Mouse (Mus musculus): ENCODE data around the gene Mpv17l2. TPM values are rescaled to one million over a fixed set of nuclear protein-coding genes. Genes with fewer than 3 reads are reported as not detected.

Gene Mpv17l2
- polyA plus RNA-seq, 1 experiment from 2014 or later: 47.4 TPM

DNA sequence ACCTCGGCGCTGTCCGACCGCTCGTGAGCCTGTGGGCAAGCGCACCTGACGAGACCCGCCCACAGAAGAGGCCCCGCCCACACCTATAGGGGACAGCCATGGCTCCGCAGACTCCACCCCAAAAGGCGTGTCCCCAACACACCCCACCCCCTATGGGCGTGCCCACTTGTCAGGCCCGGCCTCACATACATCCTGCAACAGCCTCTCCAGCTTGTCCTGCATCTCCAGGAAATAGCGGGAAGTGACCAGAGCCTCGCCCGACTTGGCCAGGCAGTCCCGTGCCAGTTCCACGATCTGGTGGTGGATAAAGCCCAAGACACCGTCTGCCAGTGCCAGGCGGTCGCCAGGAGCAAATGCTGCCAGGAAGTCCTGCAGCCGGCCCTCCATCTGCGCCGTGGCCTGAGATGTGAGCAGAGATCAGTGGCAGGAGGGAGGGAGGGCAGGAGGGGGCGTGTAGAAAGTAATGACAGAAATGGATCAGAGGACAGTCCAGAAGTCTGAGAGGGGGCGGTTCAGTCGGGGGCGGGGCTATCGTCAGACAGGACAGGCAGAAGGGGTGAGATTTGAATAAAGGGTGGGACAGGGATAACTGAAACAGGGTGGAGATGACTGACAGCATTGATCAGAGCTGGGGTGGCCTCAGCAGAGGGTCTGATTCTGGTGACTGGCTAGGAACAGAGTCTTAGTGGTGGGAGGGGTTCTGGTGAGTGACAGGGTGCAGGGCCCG lies 27.4 kb upstream of the Mpv17l2 start:
- no peaks in the 10 kb centered on the region for H3K9me3 ChIP-seq (ENCODE audit: control insufficient read depth, low read length)
- H3K36me3 ChIP-seq (ENCODE audit: control insufficient read depth, insufficient read depth, low read length): peaks cover 48% of the 10 kb centered on the region
- no peak overlapping the region for H3K27ac ChIP-seq (replicated peaks in 1 of 2; ENCODE audit: control insufficient read depth in 1 of 2, insufficient read depth in 1 of 2, low read depth in 2 of 2, low read length in 2 of 2)
- WGBS: 17% methylated on average over 30 of the region's 30 CpGs
- H3K4me1 ChIP-seq (ENCODE audit: control insufficient read depth in 2 of 2, insufficient read depth in 2 of 2, low read length in 2 of 2): peaks cover 13 to 29% of the 10 kb centered on the region in 2 experiments; a peak in 3 of 4 replicates
- H3K27me3 ChIP-seq (ENCODE audit: control insufficient read depth, insufficient read depth, low read length): peaks cover under 1% of the 10 kb centered on the region
- no peak for ATAC-seq (ENCODE audit: insufficient number of reproducible peaks, insufficient read depth, low FRiP score, low read depth)
- H3K4me3 ChIP-seq (ENCODE audit: control insufficient read depth in 1 of 2, insufficient read depth in 1 of 2, low read depth in 1 of 2, low read length in 2 of 2): peak overlapping the region in 1 of 2 experiments; percentile 25; a peak in 2 of 4 replicates
- peak overlapping the region; percentile 37 for H3K4me2 ChIP-seq (ENCODE audit: low read length)
- no peak overlapping the region for H3K9ac ChIP-seq (ENCODE audit: low read length)

DNA sequence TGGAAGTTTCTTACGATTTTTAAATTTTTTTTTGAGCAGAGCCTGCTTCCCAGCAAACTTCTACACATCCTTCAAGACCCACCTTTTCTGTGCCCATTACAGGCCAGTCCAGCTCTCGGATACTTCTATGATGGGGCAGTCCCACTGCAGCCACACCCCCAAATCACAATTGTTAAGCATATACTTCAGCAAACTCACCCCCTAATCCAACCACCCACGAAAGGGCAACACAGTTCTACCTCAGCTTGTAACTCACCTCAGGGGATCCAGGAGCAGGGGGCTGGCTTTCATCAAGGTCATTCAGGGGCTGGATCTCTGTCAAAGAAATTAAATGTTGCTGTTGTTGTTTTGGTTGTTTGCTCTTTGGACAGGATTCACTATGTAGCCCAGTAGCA lies 26.3 kb upstream of the Mpv17l2 start:
- H3K4me1 ChIP-seq (ENCODE audit: control insufficient read depth in 2 of 2, insufficient read depth in 2 of 2, low read length in 2 of 2): peaks cover 7 to 23% of the 10 kb centered on the region in 2 experiments; a peak in 3 of 4 replicates
- H3K27me3 ChIP-seq (ENCODE audit: control insufficient read depth, insufficient read depth, low read length): no peaks in the 10 kb centered on the region
- H3K36me3 ChIP-seq (ENCODE audit: control insufficient read depth, insufficient read depth, low read length): peaks cover 53% of the 10 kb centered on the region
- WGBS: 91% methylated on average over 3 of the region's 3 CpGs
- H3K9ac ChIP-seq (ENCODE audit: low read length): no peak overlapping the region; the same call in 1 of the 2 replicates
- H3K4me3 ChIP-seq (ENCODE audit: control insufficient read depth in 1 of 2, insufficient read depth in 1 of 2, low read depth in 1 of 2, low read length in 2 of 2): no peak overlapping the region
- no peak overlapping the region for H3K4me2 ChIP-seq (ENCODE audit: low read length)
- no peaks in the 10 kb centered on the region for H3K9me3 ChIP-seq (ENCODE audit: control insufficient read depth, low read length)
- no peak for ATAC-seq (ENCODE audit: insufficient number of reproducible peaks, insufficient read depth, low FRiP score, low read depth)
- H3K27ac ChIP-seq (replicated peaks in 1 of 2; ENCODE audit: control insufficient read depth in 1 of 2, insufficient read depth in 1 of 2, low read depth in 2 of 2, low read length in 2 of 2): no peak overlapping the region

DNA sequence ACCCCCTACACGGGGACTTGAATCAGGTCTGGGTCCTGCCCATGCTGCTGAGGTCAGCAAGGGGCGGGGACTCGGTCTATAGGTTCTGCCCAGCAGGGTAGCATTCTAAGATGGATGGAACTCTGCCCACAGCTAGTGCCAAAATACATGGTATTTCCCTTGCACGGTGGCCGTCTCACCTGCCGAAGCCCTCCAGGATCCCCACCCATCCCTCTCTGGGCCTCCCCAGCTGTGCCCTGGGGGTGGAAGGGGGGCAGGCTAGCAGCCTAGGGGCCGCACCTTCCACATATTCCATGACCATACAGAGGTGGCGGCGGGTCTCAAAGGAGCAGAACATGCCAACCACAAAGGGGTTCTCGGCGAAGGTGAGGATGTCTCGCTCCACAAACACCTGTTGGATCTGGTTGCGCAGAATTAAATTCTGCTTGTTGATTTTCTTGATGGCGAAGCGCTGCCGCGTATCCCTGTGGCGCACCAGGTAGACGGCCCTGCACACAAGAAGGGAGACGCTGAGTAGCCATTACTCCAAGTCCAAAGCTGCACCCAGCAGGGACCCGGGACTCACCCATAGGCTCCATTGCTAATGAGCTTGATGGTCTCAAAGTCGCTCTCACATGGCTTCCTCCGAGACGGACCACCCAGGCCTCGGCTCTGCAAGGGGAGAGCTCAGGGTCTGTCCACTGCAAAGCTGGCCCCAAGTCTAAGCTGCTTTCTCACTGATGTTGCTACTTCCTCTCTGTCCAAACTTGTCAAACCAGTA lies 25.7 kb upstream of the Mpv17l2 start:
- no peak for ATAC-seq (ENCODE audit: insufficient number of reproducible peaks, insufficient read depth, low FRiP score, low read depth)
- H3K4me1 ChIP-seq (ENCODE audit: control insufficient read depth in 2 of 2, insufficient read depth in 2 of 2, low read length in 2 of 2): peaks cover 7 to 17% of the 10 kb centered on the region in 2 experiments; a peak in 3 of 4 replicates
- no peak overlapping the region for H3K27ac ChIP-seq (replicated peaks in 1 of 2; ENCODE audit: control insufficient read depth in 1 of 2, insufficient read depth in 1 of 2, low read depth in 2 of 2, low read length in 2 of 2)
- H3K27me3 ChIP-seq (ENCODE audit: control insufficient read depth, insufficient read depth, low read length): no peaks in the 10 kb centered on the region
- 91% methylated on average over 25 of the region's 25 CpGs for WGBS
- no peak overlapping the region for H3K4me3 ChIP-seq (ENCODE audit: control insufficient read depth in 1 of 2, insufficient read depth in 1 of 2, low read depth in 1 of 2, low read length in 2 of 2)
- H3K9ac ChIP-seq (ENCODE audit: low read length): no peak overlapping the region
- peaks cover 58% of the 10 kb centered on the region for H3K36me3 ChIP-seq (ENCODE audit: control insufficient read depth, insufficient read depth, low read length)
- no peaks in the 10 kb centered on the region for H3K9me3 ChIP-seq (ENCODE audit: control insufficient read depth, low read length)
- no peak overlapping the region for H3K4me2 ChIP-seq (ENCODE audit: low read length)

DNA sequence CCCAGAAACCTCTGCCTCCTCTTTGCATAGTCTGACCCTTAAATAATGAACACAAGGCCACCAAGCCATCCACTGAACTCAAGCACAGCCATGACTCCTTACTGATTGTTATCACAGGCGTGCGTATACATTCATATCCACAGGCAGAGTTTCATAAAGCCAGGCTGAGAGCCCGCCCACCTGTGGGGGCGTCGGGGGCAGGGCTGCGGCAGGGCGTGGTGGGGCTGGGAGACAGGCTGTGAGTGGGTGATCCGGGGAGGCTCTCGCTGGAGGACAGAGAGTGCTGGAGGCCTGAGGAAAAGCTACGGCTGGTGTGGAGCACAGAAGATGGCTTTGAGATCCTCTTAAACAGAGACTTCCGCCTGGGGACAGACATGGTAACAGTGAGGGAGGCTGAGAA lies 19.3 kb upstream of the Mpv17l2 start:
- H3K9ac ChIP-seq (ENCODE audit: low read length): no peak overlapping the region
- H3K4me2 ChIP-seq (ENCODE audit: low read length): no peak overlapping the region

DNA sequence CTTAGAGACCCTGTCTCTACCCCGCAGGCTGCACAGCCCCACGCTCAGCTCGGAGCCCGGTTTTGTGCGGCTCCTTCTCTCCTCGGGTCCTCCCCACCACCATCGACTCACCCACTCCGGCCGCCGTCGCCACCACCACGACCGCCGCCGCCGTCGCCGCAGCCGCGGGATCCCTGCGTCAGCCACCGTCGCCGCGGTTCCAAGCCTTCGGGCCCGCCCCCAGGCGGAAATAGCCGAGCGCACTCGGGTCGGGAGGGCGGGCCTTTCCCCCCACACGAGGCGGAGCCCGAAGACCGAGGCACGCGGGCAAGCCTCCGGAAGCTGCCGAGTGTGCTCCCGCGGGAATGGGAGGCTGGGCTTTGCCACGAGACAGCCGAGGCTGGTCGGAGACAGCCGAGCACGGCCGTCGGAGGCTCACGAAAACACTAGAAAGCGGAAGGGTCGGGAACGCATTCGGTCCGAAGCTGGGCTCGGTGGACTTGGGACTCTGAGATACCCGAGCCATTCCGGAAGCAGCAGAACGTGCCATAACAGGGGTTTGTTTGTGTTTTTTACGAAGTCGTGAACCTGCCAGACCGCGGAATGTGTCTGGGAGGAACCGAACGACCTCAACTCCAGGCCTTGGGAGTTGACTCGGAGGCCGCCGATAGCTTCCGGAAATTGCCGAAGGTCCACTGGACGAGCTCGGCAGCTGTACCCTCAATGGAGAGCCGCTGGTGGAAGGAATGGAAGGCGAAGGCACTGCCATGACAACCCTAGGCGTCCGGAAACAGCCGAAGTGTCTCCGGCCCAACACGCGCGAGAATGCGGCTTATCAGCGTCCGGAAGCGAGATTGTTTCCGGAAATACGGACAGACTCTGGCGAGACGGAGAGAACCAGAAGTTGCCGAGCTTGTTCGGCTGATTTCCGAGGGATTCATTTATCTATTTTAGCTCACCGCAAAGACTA lies 16.0 kb upstream of the Mpv17l2 start, which contains the start of gene Pik3r2:
Gene Pik3r2, minus strand, starts transcription at position 218 of the 949 bp plus-strand sequence.
- ATAC-seq (ENCODE audit: insufficient number of reproducible peaks, insufficient read depth, low FRiP score, low read depth): peak; percentile 80
- Histone ChIP-seq H3K9ac (ENCODE audit: low read length) (peak within 1 kb of the TSS; percentile 100), H3K27ac (replicated peaks in 1 of 2; ENCODE audit: control insufficient read depth in 1 of 2, insufficient read depth in 1 of 2, low read depth in 2 of 2, low read length in 2 of 2) (peak within 1 kb of the TSS; percentile 98 to 99), H3K36me3 (ENCODE audit: control insufficient read depth, insufficient read depth, low read length) (peaks cover 59% of the 10 kb centered on the region), H3K9me3 (ENCODE audit: control insufficient read depth, low read length) (no peaks in the 10 kb centered on the region), H3K4me3 (ENCODE audit: control insufficient read depth in 1 of 2, insufficient read depth in 1 of 2, low read depth in 1 of 2, low read length in 2 of 2) (peak within 1 kb of the TSS; percentile 81 to 86), H3K27me3 (ENCODE audit: control insufficient read depth, insufficient read depth, low read length) (no peaks in the 10 kb centered on the region), H3K4me2 (ENCODE audit: low read length) (peak within 1 kb of the TSS; percentile 98), H3K4me1 (ENCODE audit: control insufficient read depth in 2 of 2, insufficient read depth in 2 of 2, low read length in 2 of 2) (peaks cover 22 to 36% of the 10 kb centered on the region in 2 experiments)
- under 1% methylated on average over 94 of the region's 94 CpGs for WGBS

More for the DNA sequence above, 19.3 kb upstream of the Mpv17l2 start:
- no peak overlapping the region for H3K4me3 ChIP-seq (ENCODE audit: control insufficient read depth in 1 of 2, insufficient read depth in 1 of 2, low read depth in 1 of 2, low read length in 2 of 2)
- WGBS: 76% methylated on average over 10 of the region's 11 CpGs
- no peak for ATAC-seq (ENCODE audit: insufficient number of reproducible peaks, insufficient read depth, low FRiP score, low read depth)
- no peaks in the 10 kb centered on the region for H3K9me3 ChIP-seq (ENCODE audit: control insufficient read depth, low read length)
- no peak overlapping the region for H3K27ac ChIP-seq (replicated peaks in 1 of 2; ENCODE audit: control insufficient read depth in 1 of 2, insufficient read depth in 1 of 2, low read depth in 2 of 2, low read length in 2 of 2)
- no peaks in the 10 kb centered on the region for H3K27me3 ChIP-seq (ENCODE audit: control insufficient read depth, insufficient read depth, low read length)
- H3K4me1 ChIP-seq (ENCODE audit: control insufficient read depth in 2 of 2, insufficient read depth in 2 of 2, low read length in 2 of 2): peaks cover 10 to 19% of the 10 kb centered on the region in 2 experiments
- H3K36me3 ChIP-seq (ENCODE audit: control insufficient read depth, insufficient read depth, low read length): peaks cover 60% of the 10 kb centered on the region

DNA sequence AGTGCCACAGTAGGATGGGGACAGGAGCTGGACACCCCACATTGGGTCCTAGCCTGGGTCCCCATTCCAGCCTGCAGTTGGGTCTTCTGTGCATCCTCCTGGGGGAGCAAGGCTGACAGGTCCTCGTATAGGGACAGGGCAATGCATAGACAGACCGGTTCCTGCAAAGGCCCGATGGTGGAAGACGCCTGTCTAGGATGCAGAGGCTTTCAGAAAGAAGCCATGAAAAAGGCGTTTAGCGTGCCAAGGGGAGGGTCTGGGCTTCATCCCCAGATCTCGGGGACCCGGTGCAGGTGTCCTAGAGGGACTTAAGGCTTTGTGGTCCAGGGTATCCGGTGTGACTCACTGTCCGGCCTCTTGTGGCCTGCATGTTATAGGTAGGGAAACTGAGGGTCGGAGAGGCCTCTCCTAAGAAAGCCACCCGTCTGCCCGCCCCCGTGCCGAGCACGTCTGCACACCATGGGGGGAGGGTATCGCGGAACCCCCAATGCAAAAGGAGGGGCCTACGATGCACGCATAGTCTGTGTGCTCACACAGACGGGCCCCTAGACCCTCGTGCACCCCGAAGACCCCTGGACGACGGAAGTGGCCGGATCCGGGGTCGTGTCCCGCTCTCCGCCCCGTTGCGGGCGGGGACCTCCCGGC lies 15.2 kb upstream of the Mpv17l2 start:
- no peaks in the 10 kb centered on the region for H3K9me3 ChIP-seq (ENCODE audit: control insufficient read depth, low read length)
- H3K9ac ChIP-seq (ENCODE audit: low read length): peak overlapping the region; percentile 100
- H3K4me2 ChIP-seq (ENCODE audit: low read length): peak overlapping the region; percentile 98
- H3K4me1 ChIP-seq (ENCODE audit: control insufficient read depth in 2 of 2, insufficient read depth in 2 of 2, low read length in 2 of 2): peaks cover 22 to 36% of the 10 kb centered on the region in 2 experiments
- peaks cover 59% of the 10 kb centered on the region for H3K36me3 ChIP-seq (ENCODE audit: control insufficient read depth, insufficient read depth, low read length)
- H3K4me3 ChIP-seq (ENCODE audit: control insufficient read depth in 1 of 2, insufficient read depth in 1 of 2, low read depth in 1 of 2, low read length in 2 of 2): peak overlapping the region; percentile 81 to 86
- 4% methylated on average over 34 of the region's 34 CpGs for WGBS
- peak overlapping the region in 1 of 2 experiments; percentile 99; a peak in 2 of 4 replicates for H3K27ac ChIP-seq (replicated peaks in 1 of 2; ENCODE audit: control insufficient read depth in 1 of 2, insufficient read depth in 1 of 2, low read depth in 2 of 2, low read length in 2 of 2)
- no peaks in the 10 kb centered on the region for H3K27me3 ChIP-seq (ENCODE audit: control insufficient read depth, insufficient read depth, low read length)
- ATAC-seq (ENCODE audit: insufficient number of reproducible peaks, insufficient read depth, low FRiP score, low read depth): peak; percentile 2; the same call in 1 of the 2 replicates

All from heart, embryonic 14.5 days (tissue).